Mouse (Mus musculus): ENCODE results near the gene Slc16a7. TPM values are rescaled to one million over a fixed set of nuclear protein-coding genes. Genes with fewer than 3 reads are reported as not detected.

Slc16a7 gene
- total and polyA plus RNA-seq, 2 experiments from 2014 or later, result 3.3 to 9.2 TPM

GRCm38 (mm10) chr10:125184146-125184545, 205.1 kb downstream of the Slc16a7 start:
- H3K27ac ChIP-seq (ENCODE audit: low read depth), result no peak overlapping the region
- DNase-seq (ENCODE audit: low spot score), result no peak
- ATAC-seq (ENCODE audit: insufficient read depth, low read depth), result no peak
- 47% methylated on average over 5 of the region's 5 CpGs for WGBS
- no peaks in the 10 kb centered on the region for H3K27me3 ChIP-seq (ENCODE audit: control insufficient read depth, insufficient read depth, low read length)
- no peak overlapping the region for H3K9ac ChIP-seq (replicated peaks; ENCODE audit: low read depth, low read length)
- H3K9me3 ChIP-seq (replicated peaks; ENCODE audit: control insufficient read depth, low read length), result no peaks in the 10 kb centered on the region
- no peaks in the 10 kb centered on the region for H3K36me3 ChIP-seq (replicated peaks; ENCODE audit: control insufficient read depth, insufficient read depth, low read length)
- H3K4me1 ChIP-seq (ENCODE audit: control insufficient read depth, insufficient read depth), result no peaks in the 10 kb centered on the region
- H3K4me2 ChIP-seq (ENCODE audit: low read depth, low read length), result no peak overlapping the region
- TF ChIP-seq EP300 (IDR thresholded peaks at IDR 0.05; ENCODE audit: low read depth) (no peak), CTCF (IDR thresholded peaks at IDR 0.05; ENCODE audit: low read depth) (no peak)
- no peak overlapping the region for H3K4me3 ChIP-seq (ENCODE audit: low read depth, low read length)

GRCm38 (mm10) chr10:125182545-125182944, 206.7 kb downstream of the Slc16a7 start:
- Histone ChIP-seq H3K36me3 (replicated peaks; ENCODE audit: control insufficient read depth, insufficient read depth, low read length) (no peaks in the 10 kb centered on the region), H3K4me1 (ENCODE audit: control insufficient read depth, insufficient read depth) (no peaks in the 10 kb centered on the region), H3K4me3 (ENCODE audit: low read depth, low read length) (no peak overlapping the region), H3K9ac (replicated peaks; ENCODE audit: low read depth, low read length) (no peak overlapping the region), H3K4me2 (ENCODE audit: low read depth, low read length) (no peak overlapping the region), H3K27ac (ENCODE audit: low read depth) (no peak overlapping the region), H3K9me3 (replicated peaks; ENCODE audit: control insufficient read depth, low read length) (no peaks in the 10 kb centered on the region), H3K27me3 (ENCODE audit: control insufficient read depth, insufficient read depth, low read length) (no peaks in the 10 kb centered on the region)
- DNase-seq (ENCODE audit: low spot score) (no peak), ATAC-seq (ENCODE audit: insufficient read depth, low read depth) (no peak)
- TF ChIP-seq EP300 (IDR thresholded peaks at IDR 0.05; ENCODE audit: low read depth) (no peak), CTCF (IDR thresholded peaks at IDR 0.05; ENCODE audit: low read depth) (no peak)
- 74% methylated on average over 3 of the region's 3 CpGs for WGBS

DNA sequence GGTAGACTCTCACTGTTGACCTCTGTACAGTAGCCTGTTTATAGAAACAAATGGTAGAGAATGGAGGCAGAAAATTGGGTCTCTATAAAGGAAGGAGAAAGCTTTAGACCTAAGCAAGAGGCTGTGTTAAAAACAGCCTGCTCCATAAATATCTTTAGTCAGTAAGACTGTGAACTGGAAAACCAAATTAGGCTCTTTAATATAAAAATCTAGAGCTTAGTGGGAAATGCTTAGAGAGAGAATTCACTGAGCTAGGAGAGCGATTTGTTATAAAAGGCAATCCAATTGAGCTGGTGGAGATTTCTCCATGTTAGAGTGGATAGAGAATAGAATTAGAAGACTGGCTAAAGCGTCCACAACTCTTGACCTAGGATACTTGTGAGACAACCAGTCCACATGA, 211.5 kb downstream of the Slc16a7 start:
- Histone ChIP-seq H3K9ac (replicated peaks; ENCODE audit: low read depth, low read length) (no peak overlapping the region), H3K4me1 (ENCODE audit: control insufficient read depth, insufficient read depth) (no peaks in the 10 kb centered on the region), H3K27ac (ENCODE audit: low read depth) (no peak overlapping the region), H3K36me3 (replicated peaks; ENCODE audit: control insufficient read depth, insufficient read depth, low read length) (no peaks in the 10 kb centered on the region), H3K4me3 (ENCODE audit: low read depth, low read length) (no peak overlapping the region), H3K4me2 (ENCODE audit: low read depth, low read length) (no peak overlapping the region), H3K27me3 (ENCODE audit: control insufficient read depth, insufficient read depth, low read length) (no peaks in the 10 kb centered on the region), H3K9me3 (replicated peaks; ENCODE audit: control insufficient read depth, low read length) (no peaks in the 10 kb centered on the region)
- TF ChIP-seq EP300 (IDR thresholded peaks at IDR 0.05; ENCODE audit: low read depth), result no peak
- no peak for TF ChIP-seq CTCF (IDR thresholded peaks at IDR 0.05; ENCODE audit: low read depth)
- no peak for ATAC-seq (ENCODE audit: insufficient read depth, low read depth)
- DNase-seq (ENCODE audit: low spot score), result no peak
- 75% methylated on average over 2 of the region's 2 CpGs for WGBS

DNA sequence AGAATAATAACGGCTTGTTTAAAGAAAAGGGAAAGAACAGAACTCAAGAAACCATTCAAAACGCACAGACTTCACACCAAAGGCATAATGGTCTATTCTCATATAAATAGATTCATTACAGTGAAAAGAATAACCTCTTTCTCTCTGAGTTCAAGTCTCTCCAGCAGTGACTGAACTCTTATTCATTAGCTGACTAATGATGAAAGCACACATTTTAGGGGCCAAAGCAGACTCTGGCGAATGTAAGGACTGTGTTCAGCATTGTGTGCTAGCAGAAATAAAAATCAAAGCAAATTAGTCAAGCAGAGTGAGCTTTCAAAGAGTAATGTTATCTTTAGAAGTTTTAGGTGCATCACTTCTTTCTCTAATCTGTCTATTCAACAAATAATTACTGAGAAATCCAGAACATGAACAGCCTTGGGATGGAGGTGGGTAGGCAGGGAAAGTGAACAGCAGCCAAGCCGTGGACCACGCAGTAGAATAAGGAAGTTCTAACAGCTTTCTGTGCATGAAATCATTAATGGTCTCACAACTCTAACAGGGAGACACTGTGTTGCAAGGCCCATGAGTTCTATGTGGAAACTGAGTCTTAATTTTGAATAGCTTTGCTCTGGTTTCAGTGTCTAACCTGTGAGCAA, 214.1 kb downstream of the Slc16a7 start:
- 76% methylated on average over 5 of the region's 5 CpGs for WGBS
- no peak overlapping the region for H3K9ac ChIP-seq (replicated peaks; ENCODE audit: low read depth, low read length)
- H3K27ac ChIP-seq (ENCODE audit: low read depth), result no peak overlapping the region
- DNase-seq (ENCODE audit: low spot score) (no peak), ATAC-seq (ENCODE audit: insufficient read depth, low read depth) (no peak)
- TF ChIP-seq CTCF (IDR thresholded peaks at IDR 0.05; ENCODE audit: low read depth) (no peak), EP300 (IDR thresholded peaks at IDR 0.05; ENCODE audit: low read depth) (no peak)
- H3K4me3 ChIP-seq (ENCODE audit: low read depth, low read length), result no peak overlapping the region
- H3K4me2 ChIP-seq (ENCODE audit: low read depth, low read length), result no peak overlapping the region
- H3K4me1 ChIP-seq (ENCODE audit: control insufficient read depth, insufficient read depth), result no peaks in the 10 kb centered on the region
- no peaks in the 10 kb centered on the region for H3K27me3 ChIP-seq (ENCODE audit: control insufficient read depth, insufficient read depth, low read length)
- no peaks in the 10 kb centered on the region for H3K9me3 ChIP-seq (replicated peaks; ENCODE audit: control insufficient read depth, low read length)
- H3K36me3 ChIP-seq (replicated peaks; ENCODE audit: control insufficient read depth, insufficient read depth, low read length), result no peaks in the 10 kb centered on the region

DNA sequence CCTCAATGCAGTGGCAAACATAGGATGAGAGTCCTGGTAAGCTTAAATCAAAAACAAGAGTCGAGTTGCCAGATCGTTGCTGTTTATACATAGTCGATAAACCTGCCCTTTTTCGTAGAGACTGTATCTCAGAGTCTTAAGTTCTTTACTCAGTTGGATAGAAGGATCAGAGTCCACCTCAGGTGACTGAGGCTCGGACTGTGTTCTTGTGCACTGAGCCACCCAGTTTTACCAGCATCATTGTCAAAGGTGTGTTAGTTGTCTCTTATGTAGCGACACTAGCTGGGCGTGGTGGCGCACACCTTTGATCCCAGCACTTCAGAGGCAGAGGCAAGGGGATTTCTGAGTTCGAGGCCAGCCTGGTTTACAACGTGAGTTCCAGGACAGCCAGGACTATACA, 217.6 kb downstream of the Slc16a7 start:
- ATAC-seq (ENCODE audit: insufficient read depth, low read depth), result no peak
- Histone ChIP-seq H3K4me1 (ENCODE audit: control insufficient read depth, insufficient read depth) (no peaks in the 10 kb centered on the region), H3K9me3 (replicated peaks; ENCODE audit: control insufficient read depth, low read length) (no peaks in the 10 kb centered on the region), H3K4me2 (ENCODE audit: low read depth, low read length) (no peak overlapping the region), H3K9ac (replicated peaks; ENCODE audit: low read depth, low read length) (no peak overlapping the region), H3K36me3 (replicated peaks; ENCODE audit: control insufficient read depth, insufficient read depth, low read length) (no peaks in the 10 kb centered on the region), H3K4me3 (ENCODE audit: low read depth, low read length) (no peak overlapping the region), H3K27me3 (ENCODE audit: control insufficient read depth, insufficient read depth, low read length) (no peaks in the 10 kb centered on the region), H3K27ac (ENCODE audit: low read depth) (no peak overlapping the region)
- TF ChIP-seq EP300 (IDR thresholded peaks at IDR 0.05; ENCODE audit: low read depth) (no peak), CTCF (IDR thresholded peaks at IDR 0.05; ENCODE audit: low read depth) (no peak)
- WGBS, result 84% methylated on average over 10 of the region's 10 CpGs
- no peak for DNase-seq (ENCODE audit: low spot score)

GRCm38 (mm10) chr10:125171154-125171553, 218.1 kb downstream of the Slc16a7 start:
- no peaks in the 10 kb centered on the region for H3K27me3 ChIP-seq (ENCODE audit: control insufficient read depth, insufficient read depth, low read length)
- ATAC-seq (ENCODE audit: insufficient read depth, low read depth) (no peak), DNase-seq (ENCODE audit: low spot score) (no peak)
- no peaks in the 10 kb centered on the region for H3K4me1 ChIP-seq (ENCODE audit: control insufficient read depth, insufficient read depth)
- H3K9me3 ChIP-seq (replicated peaks; ENCODE audit: control insufficient read depth, low read length), result no peaks in the 10 kb centered on the region
- H3K9ac ChIP-seq (replicated peaks; ENCODE audit: low read depth, low read length), result no peak overlapping the region
- H3K4me2 ChIP-seq (ENCODE audit: low read depth, low read length), result no peak overlapping the region
- no peak for TF ChIP-seq CTCF (IDR thresholded peaks at IDR 0.05; ENCODE audit: low read depth)
- TF ChIP-seq EP300 (IDR thresholded peaks at IDR 0.05; ENCODE audit: low read depth), result no peak
- H3K27ac ChIP-seq (ENCODE audit: low read depth), result no peak overlapping the region
- H3K36me3 ChIP-seq (replicated peaks; ENCODE audit: control insufficient read depth, insufficient read depth, low read length), result no peaks in the 10 kb centered on the region
- H3K4me3 ChIP-seq (ENCODE audit: low read depth, low read length), result no peak overlapping the region
- 72% methylated on average over 6 of the region's 6 CpGs for WGBS
